Mouse (Mus musculus): ENCODE results near the gene Dock9.

- no peak for TF ChIP-seq GATA1 (IDR thresholded peaks at IDR 0.05; ENCODE audit: low read length)
- no peak for TF ChIP-seq TAL1 (IDR thresholded peaks at IDR 0.05; ENCODE audit: low read length)
These were observed 122.1 kb downstream of the Dock9 start for GRCm38 (mm10) chr14:121675579-121675978.

Measured in erythroblast, embryonic 14.5 days (primary cell).